Mouse (Mus musculus): ENCODE results near the gene Gm10643.

Gm10643 gene

DNA sequence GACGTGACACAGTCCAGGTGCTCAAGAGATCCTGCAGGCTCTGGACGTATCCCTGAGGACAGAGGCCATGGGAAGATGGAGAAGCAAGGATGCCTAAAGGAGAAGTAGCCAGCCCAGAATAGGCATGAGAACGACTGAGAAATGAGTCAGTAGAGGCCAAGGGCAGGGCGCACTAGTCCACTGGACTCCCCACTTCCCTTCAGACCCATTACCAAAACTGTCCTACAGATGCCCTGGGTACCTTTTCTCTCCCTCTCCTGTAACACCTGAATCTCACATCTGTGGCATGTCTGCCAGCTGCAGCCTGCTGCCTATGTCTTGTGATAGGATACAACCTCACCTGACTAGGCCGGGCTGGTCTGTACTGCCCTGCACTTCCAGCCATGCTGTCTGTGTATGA, 5.3 kb upstream of the Gm10643 start:
- DNase-seq = no peak

DNA sequence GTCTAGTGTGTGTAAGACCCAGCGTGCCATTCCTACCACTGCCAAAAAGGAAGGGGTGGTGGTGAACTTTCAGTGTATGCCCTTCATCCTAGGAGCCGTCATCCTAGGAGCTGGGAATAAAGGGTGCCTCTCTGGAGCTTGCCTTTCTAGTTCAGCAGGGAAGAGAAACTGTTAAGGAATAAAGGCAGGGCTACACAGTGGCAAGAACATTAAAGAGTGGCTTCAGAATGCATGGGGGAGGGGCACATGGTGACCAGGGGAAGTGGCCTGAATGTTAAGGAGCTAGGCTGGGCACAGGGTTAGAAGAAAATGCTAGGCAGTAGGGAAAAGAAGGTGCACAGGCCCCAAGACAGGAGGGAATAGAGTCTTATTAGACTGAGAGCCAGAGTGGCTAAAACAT, 4.8 kb upstream of the Gm10643 start:
- DNase-seq = no peak

DNA sequence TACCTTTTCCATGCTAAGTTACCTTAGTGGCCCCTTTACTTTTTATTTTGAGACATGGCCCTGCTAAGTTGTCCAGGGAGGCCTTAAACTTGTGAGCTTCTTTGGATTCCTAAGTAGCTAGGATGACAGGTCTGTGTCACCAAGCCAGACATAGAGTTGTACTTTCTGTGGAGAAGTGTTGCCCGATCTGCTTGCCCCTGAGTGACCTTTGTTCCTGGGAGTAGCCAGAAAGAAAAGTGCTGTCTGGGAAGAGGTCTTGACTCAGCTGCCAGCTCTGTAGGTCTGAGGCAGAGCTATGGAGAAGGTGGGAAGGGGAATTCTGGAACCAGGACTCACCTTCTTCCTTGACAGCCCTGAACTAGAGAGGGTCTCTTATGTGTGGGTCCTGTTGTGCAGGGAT, 4.2 kb upstream of the Gm10643 start:
- no peak for DNase-seq

DNA sequence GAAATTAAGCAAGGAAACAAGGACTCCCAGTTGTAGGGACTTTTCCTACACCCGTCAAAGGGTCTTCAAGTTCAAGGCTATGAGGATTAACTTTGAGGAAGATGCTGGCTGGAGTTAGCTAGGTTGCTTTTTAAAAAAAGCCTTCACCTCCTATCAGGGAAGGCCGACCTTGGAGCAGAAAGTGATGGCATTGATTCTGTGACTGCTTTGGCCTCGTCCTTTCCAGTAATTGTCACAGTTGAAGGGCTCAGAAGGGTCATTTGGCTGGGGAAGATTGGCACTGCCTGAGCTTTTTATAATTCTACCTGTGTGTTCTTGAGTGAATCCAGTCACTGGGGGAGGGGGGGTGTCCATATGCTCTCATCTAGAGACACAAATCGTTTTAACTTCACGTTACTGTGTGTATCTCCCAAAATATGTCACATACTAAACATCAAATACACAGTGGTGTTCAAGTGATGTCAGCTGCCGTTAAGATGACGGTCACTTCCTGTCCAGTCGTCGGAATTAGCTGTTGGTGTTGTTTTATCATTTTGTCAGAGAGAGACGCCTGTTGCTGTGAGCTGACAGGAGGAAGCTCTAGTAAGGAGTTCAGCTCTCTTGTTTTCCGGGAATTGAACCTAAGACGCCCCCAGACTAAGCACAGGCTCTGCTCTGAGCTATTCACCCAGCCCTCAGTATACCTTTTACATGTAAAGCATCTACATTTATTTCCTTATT, 3.5 kb upstream of the Gm10643 start:
- DNase-seq = no peak

DNA sequence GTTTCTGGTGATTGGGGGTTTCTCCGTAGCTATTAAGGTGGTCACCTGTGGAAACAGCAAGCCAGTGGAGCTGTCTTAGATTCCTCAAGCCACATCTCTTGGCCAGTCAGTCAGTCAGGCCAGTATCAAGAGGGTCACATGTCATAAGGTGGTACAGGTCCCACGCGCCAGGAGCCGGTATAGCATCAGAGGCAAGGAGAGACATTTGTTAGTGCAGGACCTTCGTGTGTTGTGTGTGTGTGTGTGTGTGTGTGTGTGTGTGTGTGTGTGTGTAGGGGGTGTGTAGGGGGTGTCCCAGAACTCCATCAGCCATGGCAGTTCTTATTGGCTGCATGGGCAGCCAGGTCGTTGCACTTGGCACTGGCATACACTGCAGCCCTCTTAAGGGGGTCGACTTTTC, 3.0 kb upstream of the Gm10643 start:
- no peak for DNase-seq

DNA sequence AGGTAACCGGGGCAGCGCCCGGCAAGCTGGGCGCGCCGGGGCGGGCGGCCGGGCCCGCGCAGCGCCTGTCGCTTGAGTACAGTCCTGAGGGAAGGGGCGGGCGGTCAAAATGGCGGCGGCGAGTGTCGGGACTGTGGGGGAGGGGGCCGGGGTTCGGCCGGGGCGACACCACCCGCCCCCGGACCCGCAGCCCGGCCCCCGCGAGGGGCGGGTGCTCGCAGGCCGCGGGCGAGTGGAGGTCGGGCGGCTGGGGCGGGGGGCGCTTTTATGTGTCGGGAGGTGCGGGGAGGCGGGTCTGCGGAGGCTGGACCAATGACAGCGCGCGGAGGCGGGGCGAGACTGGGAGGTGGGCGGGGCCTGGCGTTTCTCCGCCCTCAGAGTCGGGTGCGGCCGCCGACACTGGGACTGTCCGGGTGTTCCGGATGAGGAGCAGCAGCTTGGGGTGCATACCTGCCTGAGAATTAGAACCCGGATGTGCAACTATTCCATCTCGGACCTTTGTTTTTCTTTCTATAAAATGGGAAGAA, 2.2 kb upstream of the Gm10643 start:
- peak; percentile 97 to 99 for DNase-seq

DNA sequence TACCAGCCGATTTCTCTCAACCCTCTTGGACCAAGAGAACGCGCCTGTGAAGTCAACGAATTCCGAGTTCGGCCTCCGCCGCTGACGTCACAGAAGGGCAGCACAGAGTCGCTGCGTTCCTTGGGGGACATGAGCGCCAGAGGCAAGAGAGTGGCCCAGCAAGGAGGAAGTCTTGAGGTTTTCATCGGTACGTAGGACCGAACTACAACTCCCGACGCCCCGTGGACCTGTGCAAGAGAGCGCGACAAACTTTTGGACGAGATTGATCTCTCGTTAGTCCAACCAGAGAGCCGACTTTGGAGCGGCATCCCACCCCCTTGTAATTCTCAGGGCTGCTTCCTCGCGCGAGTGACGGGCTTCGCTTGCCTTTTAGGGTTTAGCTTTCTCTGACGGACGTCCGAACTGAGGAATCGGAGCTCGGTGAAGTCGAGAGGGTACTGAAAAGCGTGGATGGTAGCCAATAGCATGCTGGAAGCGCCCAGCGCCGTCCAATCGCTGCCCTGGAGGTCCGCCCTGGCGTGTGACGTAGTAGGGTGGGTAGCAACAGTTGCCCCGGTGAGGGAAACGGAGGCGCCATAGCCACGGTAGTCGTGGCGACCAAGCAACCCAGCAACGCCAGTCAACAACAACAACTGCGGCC, 1.5 kb upstream of the Gm10643 start, which contains the start of gene Rfx1:
Rfx1 (plus strand) TSS at position 544 of the 640 bp plus-strand sequence.
- peak; percentile 94 to 99 for DNase-seq

DNA sequence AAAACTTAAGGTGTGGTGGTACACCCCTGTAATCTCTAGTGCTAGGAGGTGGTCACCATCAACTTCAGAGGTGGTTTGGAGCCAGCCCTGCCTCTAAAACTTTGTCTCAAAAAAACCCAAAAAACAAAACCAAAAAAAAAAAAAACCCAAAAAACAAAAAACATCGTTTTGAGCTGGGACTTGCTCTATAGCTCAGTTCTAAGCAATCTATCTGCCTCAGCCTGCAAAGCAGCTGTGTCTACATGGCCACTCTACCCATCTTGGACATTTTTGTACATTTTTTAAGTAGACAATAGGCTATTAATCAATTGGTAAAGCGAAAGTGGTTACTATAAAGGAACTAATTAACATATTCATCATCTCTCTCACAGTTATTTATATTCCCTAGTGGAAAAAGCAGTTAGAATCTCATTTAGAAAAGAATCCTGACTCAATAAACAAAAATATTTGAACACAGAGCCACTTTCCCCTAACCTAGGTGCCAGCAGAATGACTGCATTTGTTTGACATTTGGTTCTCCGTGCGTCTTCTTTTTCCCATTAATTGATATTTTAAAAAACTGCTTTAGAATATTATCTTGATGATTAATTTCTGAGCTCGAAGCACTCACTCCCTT, 628 bp upstream of the Gm10643 start:
- no peak for DNase-seq

DNA sequence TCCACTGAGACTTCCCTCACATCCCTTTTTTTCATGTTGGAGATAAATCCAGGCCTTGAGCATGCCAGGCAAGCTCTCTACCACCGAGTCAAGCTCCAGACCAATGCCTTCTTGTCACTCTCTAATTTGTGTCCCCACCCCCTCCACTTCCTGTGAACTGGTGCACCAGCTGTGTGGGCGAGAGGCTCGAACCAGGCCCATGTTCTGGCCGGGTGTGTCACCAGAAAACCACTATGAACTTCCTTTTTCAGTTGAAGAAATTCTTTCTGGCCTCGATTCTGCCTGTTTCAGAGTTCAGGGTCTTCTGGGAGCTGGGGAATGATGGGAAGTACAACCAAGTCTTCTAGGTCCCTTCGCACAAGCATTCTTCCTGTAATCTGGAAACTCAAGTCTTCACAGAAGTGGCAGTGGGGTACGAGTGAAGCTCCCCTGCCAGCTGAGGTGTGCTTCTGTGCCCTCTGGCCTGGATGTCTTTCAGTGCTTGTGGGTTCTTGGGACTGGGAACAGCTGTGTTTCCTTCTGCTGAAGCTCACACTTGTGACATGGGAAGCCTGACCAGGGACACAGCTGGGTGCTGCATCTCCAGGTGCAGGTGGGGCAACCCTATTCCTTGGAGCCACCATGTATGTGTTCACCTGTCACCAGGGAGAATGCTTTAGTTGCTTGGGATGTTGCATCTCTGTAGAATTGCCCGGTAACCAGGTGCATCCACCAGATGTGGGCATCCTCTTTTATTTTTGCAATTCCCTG, 901 bp downstream of the Gm10643 start:
- DNase-seq = peak; percentile 75 to 84

DNA sequence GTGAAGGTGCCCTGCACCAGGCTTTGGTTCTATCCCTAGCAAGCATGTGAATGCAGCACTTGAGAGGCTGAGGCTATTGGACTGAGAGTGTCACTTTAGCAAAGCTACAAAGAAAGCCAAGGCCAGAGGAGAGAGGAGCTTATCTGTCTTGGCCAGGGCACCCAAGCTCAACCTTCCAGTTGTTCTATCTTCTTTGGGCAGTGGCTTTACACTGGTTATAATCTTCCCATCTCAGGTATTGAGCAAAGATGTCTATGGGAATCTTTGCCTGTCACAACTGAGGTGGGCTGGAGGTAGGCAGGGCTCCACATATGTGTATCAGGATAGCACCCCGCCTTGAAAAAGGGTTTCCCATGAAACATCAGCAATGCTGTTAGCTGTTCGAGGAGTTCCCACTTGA, 4.7 kb downstream of the Gm10643 start:
- DNase-seq = no peak

DNA sequence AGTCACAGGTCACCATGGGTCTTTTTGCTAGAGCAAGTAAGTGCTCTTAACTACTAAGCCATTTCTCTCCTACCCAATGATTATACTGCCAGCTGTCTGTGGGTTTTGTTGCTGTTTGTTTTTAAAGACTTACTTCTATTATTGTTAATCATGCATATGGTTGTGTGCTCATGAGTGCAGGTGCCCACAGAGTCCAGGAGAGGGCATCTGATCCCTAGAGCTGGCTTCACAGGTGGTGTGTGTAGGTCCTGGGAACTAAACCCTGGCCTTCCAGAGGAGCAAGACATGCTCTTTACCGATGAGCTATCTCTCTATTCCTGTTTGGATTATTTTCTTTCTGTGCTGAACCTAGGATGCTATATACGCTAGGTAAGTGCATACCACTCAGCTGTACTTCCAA, 5.7 kb downstream of the Gm10643 start:
- DNase-seq = no peak

DNA sequence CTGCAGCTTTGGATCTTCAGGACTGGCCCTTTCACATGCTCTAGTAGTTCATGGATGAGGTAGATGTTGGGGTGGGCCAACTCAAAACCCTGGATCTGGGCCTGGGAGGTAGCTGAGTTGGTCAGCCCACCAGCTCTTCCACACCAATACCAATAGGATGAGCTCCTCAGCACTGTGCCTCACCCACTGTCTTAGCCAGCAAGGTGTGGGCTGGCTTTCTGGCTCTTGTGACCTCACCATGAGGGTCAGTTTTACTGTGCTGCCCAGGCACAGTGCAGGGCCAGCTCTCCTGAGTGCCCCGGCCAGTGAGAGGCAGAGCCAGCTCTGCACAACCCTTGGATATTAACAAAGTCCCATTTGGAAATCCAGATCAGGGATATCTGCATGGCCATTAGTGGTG, 7.1 kb downstream of the Gm10643 start:
- no peak for DNase-seq

DNA sequence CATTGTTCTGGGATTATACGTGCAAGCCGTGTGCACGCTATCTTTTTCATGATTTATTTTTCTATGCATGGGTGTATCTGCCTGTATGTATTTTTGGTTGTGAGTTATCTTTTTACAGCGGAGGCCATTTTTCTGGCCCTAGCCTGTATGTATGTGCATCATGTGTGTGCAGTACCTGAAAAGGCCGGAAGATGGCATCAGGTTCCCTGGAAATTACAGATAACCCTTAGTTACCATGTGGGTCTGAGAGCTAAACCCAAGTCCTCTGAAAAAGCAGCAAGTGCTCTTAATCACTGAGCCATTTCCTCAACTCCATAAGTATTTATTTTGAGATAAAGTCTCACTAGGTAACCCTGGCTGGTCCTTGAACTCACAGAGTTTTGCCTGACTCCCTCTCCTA, 11.7 kb downstream of the Gm10643 start:
- no peak for DNase-seq

DNA sequence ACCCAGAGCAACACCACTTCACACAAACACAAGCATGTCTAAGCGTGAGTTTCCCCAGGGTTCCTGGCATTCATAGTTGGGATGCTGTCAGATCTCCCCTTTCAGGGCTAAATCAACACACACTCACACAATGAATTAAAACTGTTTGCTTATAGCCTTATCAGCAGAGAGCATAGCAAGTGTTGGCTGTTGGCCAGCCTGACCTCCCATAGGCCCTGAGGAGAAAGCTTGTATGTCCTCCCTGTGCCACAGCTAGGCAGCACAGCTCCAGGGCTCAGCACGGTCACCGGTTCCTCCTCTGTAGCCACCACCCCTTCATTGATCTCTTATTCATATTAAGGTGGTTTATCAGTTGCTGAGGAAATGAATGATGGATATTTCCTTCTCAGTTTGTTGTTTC, 12.2 kb downstream of the Gm10643 start:
- no peak for DNase-seq

DNA sequence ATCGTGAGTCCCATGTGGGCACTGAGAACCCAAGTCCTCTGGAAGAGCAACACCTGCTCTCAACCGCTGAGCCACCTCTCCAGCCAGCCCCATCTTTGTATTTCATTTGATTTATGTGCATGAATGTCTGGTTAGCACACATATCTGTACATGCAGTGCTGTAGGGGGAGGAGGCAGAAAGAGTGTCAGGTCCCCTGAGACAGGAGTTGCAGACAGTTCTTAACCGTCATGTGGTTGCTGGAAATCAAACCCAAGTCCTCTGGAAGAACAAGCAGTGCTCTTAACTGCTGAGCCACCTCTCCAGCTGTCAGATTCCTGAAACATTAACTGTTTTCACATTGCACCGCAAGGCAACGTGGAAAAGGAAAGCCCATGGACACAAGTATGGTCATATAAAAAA, 16.8 kb downstream of the Gm10643 start:
- DNase-seq = no peak

DNA sequence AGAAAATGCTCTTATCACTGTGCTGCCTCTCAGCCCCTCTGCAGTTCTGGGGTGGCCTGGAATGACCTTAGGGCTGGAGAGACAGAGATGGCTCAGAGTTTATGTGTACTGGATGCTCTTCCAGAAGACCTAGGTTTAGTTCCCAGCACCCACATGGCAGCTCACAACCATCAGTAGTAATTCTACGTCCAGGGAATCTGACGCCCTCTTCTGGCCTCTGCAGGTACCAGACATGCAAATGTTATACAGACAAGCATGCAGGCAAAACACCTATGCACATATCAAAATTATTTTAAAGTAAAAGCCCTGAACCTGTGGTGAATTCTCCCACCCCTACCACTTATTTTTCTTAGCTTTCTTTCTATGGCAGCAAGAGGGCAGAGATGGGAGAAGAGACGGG, 18.4 kb downstream of the Gm10643 start:
- no peak for DNase-seq

DNA sequence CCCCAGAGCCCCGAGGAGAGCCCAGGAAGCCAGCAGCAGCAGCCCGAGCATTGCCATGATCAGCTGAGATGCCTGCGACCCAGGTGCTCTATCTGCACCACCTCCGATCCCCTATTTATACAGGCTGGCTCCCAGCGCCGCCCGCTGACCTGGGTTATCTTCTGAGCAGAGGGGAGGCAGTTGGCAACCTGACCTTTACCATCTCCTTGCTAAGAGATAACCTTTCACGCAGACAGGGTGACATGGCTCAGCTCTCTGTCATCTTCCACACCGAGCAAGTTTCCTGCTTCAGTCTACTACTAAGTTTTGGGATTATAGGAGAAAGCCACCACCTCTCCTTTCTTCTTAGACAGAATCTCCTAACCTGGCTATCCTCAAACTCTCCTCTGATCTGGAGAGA, 20.0 kb downstream of the Gm10643 start, which contains the start of gene Rln3:
Rln3 (minus strand) TSS at position 101 of the 400 bp plus-strand sequence.
- no peak for DNase-seq

DNA sequence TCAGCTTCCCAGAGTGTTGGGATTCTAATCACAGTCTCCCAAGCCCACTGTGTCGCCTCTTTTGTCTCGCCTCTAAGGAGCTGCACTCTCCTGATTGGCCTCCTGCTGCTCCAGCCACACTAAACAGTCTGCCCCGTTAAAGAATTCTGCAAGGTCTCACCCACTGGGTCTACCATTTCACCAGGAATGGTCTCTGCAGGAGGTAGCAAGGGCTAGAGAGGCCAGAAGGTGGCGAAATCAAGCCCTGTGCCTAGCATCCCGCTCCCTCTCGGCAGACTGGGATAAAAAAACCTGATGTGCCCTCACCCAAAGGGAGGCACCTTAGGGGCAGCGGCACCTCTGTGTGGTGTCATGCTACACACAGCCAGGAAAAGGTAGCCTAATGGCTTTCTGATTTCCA, 20.8 kb downstream of the Gm10643 start:
- DNase-seq = no peak

DNA sequence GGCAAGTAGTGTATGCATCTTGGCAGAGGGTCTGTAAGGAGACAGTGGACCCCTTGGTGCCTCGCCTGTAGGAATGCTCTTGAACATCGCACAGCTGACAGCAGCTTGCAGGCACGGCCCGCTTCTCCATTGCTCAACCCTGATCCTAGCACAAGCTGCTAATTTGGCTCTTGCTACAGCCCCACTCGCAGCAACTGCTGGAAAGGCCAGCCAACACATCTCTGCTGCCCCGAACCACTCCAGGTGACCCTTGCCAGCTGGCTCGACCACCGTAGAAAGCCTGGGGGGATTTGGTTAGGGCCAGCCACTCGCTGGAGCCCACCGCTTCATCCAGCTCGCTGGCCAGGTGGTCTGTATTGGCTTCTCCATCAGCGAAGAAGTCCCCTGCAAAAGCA, 22.0 kb downstream of the Gm10643 start:
- no peak for DNase-seq

DNA sequence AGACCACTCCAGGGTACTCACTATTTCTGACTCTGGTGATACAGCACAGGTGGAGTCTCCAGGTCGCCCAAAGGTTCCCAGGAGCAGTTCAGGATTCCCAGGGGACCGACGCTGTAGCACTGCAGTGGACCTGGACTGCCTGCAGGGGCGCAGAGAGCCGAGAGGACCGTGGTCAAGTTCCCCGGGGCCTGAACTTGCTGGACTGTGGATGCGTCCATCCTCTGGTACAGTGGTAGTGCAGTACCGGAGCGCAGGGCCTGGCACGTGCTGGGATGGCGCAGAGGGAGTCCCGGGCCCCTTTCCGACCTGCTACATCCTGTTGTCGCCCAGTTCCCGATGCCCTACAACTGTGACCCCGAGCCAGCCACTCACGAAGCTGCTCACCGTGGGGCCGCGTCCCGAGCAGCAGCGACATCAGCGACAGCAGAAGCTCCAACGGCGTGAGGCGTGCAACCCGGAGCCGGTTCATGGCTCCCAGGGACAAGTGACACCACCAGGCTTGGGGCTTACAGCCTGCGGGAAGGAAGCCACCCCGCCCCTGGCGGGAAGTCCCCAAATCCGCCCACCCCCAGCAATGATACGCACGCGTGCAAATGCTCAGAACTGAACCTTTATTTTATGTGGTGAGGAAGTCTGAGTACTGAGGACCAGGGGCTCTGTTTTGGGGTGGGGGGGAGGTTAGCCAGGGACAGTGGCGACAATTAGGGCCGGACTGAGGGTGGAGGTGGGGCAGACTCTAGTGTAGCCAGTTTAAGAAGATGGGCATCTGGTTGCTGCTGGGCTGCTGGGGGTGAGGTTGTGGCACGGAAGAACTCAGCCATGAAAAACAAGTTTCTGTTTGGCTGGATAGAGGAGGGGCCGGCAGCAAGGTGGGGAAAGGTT, 22.6 kb downstream of the Gm10643 start, which contains the start of gene Il27ra:
Il27ra (minus strand) TSS at position 524 of the 882 bp plus-strand sequence.
- peak; percentile 80 to 84 for DNase-seq

DNA sequence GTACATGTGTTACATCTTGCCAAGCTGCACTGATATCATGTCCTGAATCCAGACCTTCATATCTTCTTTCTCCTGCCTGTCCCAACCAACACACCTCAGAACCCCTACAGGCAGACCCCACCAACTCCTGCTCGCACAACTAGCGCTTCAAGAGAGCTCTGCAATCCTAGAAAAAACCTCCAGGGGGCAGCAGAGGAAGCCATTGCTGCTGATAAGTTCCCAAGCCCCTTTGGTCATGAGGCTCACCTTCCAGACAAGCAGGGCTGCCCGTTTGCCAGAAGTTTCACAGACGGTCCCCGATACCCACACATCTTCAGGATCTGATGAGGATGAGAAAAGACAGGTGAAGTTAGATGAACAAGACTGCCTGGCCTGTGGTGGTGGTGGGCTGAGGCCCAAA, 25.9 kb downstream of the Gm10643 start:
- peak; percentile 76 to 80 for DNase-seq

DNA sequence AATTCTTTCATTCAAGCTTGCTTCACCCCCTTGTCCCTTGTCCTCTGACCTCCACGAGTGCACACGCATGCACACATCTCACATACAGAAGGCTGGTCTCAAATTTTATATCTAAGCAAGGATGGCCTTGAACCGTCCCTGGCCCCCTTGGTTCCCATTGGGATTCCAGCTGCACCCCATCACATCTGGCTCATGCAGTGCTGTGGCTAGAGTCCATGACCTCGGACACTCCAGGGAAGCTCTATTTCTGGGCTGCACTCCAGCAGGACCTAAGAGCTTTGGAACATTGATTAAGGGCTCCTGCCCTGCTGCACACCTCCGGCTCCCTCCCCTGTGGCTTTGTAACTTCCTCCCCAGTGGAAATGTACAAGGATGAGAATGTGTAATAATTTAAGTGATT, 26.9 kb downstream of the Gm10643 start:
- no peak for DNase-seq

All from thymus, postnatal 36 days (tissue).